Mouse (Mus musculus) intestine, embryonic 15.5 days (tissue): ENCODE data around the gene Atxn1l. TPM values are rescaled to one million over a fixed set of nuclear protein-coding genes. Genes with fewer than 3 reads are reported as not detected.

Experiments used
- ATAC-seq: fragments of 200-750 bp; cut with Nextera tagmentation; 2 replicates; pipeline ENCODE4 v1.8.0; 2017; ENCODE audit warnings: moderate TSS enrichment, moderate library complexity
- H3K27ac ChIP-seq: fragments of 300-500 bp; sonication (generic); 2 replicates; pipeline ENCODE4 v1.5.1; 2015; ENCODE audit warnings: mild to moderate bottlenecking, inconsistent platforms
- H3K27me3 ChIP-seq: fragments of 300-500 bp; sonication (generic); replicated peaks from 2 replicates; pipeline ENCODE4 v1.6.1; 2015; ENCODE audit warnings: inconsistent platforms
- H3K36me3 ChIP-seq: fragments of 300-500 bp; sonication (generic); 2 replicates; pipeline ENCODE4 v1.6.1; 2015; ENCODE audit warnings: inconsistent platforms
- H3K4me1 ChIP-seq: fragments of 300-500 bp; sonication (generic); replicated peaks from 2 replicates; pipeline ENCODE4 v1.6.1; 2015; ENCODE audit warnings: inconsistent platforms
- H3K4me2 ChIP-seq: fragments of 300-500 bp; sonication (generic); replicated peaks from 2 replicates; pipeline ENCODE4 v1.6.1; 2015; ENCODE audit warnings: mild to moderate bottlenecking, inconsistent platforms
- H3K4me3 ChIP-seq: fragments of 300-500 bp; sonication (generic); replicated peaks from 2 replicates; pipeline ENCODE4 v1.5.1; 2015; ENCODE audit warnings: inconsistent platforms
- H3K9ac ChIP-seq: fragments of 300-500 bp; sonication (generic); 2 replicates; pipeline ENCODE4 v1.6.1; 2015; ENCODE audit warnings: inconsistent platforms
- H3K9me3 ChIP-seq: fragments of 300-500 bp; sonication (generic); 2 replicates; pipeline ENCODE4 v1.6.1; 2016; ENCODE audit warnings: inconsistent platforms
- WGBS: fragments of 180-500 bp; shearing (Covaris S2); methylation state at CpG from one replicate; pipeline ENCODE4 v1.1.7; 2015; 5-methylcytosine and 5-hydroxymethylcytosine counted together
- polyA plus RNA-seq: library from polyadenylated mRNA; unstranded; fragments of >200 nt; fragmentation: Nextera tagmentation; extraction: Ambion mirVana; gene quantifications from 2 replicates; pipeline ENCODE4 v1.2.1, GENCODE M21; 2015

Gene Atxn1l
- 5.4 and 5.7 TPM in 2 replicates for polyA plus RNA-seq

GRCm38 (mm10) chr8:109737237-109738048, at the start of gene Atxn1l:
Gene Atxn1l (minus strand): TSS chr8:109737739.
- H3K27me3 ChIP-seq = no peaks in the 10 kb centered on the region
- H3K4me1 ChIP-seq = peaks cover 6% of the 10 kb centered on the region; the same call in 1 of the 2 replicates
- peak; percentile 92 for ATAC-seq
- H3K9ac ChIP-seq = peak within 1 kb of the TSS; percentile 98
- peak within 1 kb of the TSS; percentile 88 for H3K4me2 ChIP-seq
- under 1% methylated on average over 59 of the region's 59 CpGs for WGBS
- H3K27ac ChIP-seq = peak within 1 kb of the TSS; percentile 75
- peak within 1 kb of the TSS; percentile 98 for H3K4me3 ChIP-seq
- no peaks in the 10 kb centered on the region for H3K9me3 ChIP-seq
- H3K36me3 ChIP-seq = peaks cover 18% of the 10 kb centered on the region; the same call in 1 of the 2 replicates

DNA sequence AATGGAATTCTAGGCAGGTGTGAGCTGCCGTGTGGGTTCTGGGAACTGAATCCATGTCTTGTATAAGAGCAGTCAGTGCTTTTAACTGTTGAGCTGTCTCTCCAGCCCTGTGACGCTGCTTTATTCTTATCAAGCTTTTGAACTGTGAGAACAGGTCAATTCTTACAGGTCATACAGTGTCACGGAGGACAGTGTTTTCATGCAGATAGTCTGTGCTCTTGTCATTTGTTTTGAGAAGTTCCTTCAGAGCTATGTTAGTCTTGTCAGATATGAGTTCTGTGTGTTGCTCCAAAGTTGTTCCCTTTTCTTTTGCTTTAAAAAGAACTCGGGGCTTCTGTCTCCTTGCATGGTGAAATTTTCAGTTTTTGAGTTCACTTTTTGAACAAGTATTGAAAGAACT, 43.0 kb upstream of the Atxn1l start:
- no peak overlapping the region for H3K9ac ChIP-seq
- H3K9me3 ChIP-seq = no peaks in the 10 kb centered on the region
- H3K27me3 ChIP-seq = no peaks in the 10 kb centered on the region
- peak overlapping the region; percentile 76 for H3K4me2 ChIP-seq
- no peak overlapping the region for H3K4me3 ChIP-seq
- peaks cover 9% of the 10 kb centered on the region; the same call in 1 of the 2 replicates for H3K4me1 ChIP-seq
- 58% methylated on average over 4 of the region's 4 CpGs for WGBS
- no peaks in the 10 kb centered on the region for H3K36me3 ChIP-seq
- no peak overlapping the region for H3K27ac ChIP-seq
- no peak for ATAC-seq

DNA sequence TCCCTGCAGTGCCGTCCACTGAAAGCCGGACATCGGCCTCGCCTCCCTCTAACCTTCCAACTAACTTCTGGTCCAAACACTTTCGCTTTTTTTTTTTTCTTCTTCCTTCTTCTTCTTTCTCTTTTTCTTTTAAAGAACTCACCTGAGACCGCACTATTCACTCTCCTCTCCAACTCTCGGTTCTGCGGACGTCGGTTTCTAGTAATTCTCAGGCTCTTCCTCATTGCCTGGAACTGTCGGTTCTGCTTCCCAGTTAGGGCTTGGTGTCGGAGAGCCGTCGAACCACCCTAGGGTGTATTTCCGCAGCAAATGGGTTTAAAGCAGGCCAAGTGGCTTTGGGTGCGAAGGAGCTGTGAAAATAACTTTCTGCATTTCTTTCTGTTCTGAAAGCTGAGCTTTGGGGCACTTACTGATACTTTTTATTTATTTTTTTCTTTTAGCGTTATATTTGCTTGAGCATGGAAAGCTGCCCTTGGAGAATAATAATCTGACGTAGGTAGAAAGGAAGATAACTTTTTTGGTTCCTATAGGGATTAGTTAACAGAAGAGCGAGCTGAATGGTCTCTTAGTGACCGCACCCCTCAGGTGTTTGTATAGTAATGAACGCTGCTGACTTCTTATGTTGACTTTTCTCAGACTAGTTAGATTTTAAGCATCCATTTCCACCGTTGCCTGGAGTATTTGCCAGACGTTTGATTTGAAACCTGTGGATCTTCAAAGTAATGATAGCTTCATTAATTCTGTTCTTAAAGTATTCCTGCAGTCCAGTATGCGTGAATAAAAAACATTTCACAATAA, 42.1 kb upstream of the Atxn1l start:
- Histone ChIP-seq H3K27ac (peak overlapping the region; percentile 98), H3K4me2 (peak overlapping the region; percentile 76), H3K9me3 (no peaks in the 10 kb centered on the region), H3K4me3 (peak overlapping the region; percentile 93), H3K4me1 (peaks cover 9% of the 10 kb centered on the region; the same call in 1 of the 2 replicates), H3K27me3 (no peaks in the 10 kb centered on the region), H3K36me3 (no peaks in the 10 kb centered on the region), H3K9ac (peak overlapping the region; percentile 77)
- WGBS = 13% methylated on average over 24 of the region's 24 CpGs
- ATAC-seq = no peak

- WGBS = 0% methylated on average over 32 of the region's 32 CpGs
- no peaks in the 10 kb centered on the region for H3K9me3 ChIP-seq
- H3K27ac ChIP-seq = peak overlapping the region; percentile 98
- peak overlapping the region; percentile 93 for H3K4me3 ChIP-seq
- no peaks in the 10 kb centered on the region for H3K36me3 ChIP-seq
- ATAC-seq = peak; percentile 68
- peak overlapping the region; percentile 77 for H3K9ac ChIP-seq
- H3K27me3 ChIP-seq = no peaks in the 10 kb centered on the region
- H3K4me1 ChIP-seq = peaks cover 9% of the 10 kb centered on the region; the same call in 1 of the 2 replicates
- peak overlapping the region; percentile 76 for H3K4me2 ChIP-seq
Observed at GRCm38 (mm10) chr8:109778993-109779421, 41.5 kb upstream of the Atxn1l start.

DNA sequence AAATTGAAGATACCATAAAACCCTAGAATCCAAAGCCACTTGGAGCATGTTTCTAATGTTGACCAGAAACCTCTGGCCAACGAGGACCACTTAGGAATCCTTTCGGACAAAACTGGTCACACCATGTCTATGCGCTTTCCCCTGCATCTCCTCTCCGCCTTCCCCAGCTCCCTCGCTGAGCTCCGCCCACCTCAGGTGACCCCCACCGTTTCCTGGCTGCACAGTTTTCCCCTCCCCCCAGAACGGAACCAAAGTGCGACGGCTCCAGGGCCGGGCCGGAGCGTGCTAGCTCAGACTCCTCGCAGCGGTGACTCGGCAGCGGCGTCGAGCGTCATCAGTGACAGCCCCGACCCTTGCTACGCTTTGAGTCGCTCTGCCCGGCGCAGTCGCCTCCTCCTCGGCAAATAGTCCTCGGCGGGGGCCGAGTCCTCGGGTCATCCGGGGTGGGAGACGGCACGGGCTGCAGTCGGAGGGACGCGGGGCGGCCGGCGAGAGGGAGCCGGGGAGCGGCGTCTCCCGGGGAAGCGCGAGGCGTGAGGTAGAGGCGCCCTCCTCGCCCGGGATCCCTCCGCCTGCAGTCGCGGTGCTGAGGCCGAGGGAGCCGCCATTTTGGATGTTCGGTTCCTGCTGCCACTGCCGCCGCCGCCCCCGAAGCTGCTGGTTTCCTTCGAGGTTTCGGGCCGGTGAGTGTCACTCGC, 40.9 kb upstream of the Atxn1l start, which contains the start of gene Ap1g1:
Gene Ap1g1, plus strand, starts transcription at position 275 of the 698 bp plus-strand sequence.
- H3K4me2 ChIP-seq = peak within 1 kb of the TSS; percentile 76
- under 1% methylated on average over 64 of the region's 64 CpGs for WGBS
- H3K36me3 ChIP-seq = no peaks in the 10 kb centered on the region
- H3K27ac ChIP-seq = peak within 1 kb of the TSS; percentile 98
- peak within 1 kb of the TSS; percentile 93 for H3K4me3 ChIP-seq
- H3K4me1 ChIP-seq = peaks cover 9% of the 10 kb centered on the region; the same call in 1 of the 2 replicates
- peak within 1 kb of the TSS; percentile 77 for H3K9ac ChIP-seq
- H3K27me3 ChIP-seq = no peaks in the 10 kb centered on the region
- ATAC-seq = peak; percentile 99
- H3K9me3 ChIP-seq = no peaks in the 10 kb centered on the region

DNA sequence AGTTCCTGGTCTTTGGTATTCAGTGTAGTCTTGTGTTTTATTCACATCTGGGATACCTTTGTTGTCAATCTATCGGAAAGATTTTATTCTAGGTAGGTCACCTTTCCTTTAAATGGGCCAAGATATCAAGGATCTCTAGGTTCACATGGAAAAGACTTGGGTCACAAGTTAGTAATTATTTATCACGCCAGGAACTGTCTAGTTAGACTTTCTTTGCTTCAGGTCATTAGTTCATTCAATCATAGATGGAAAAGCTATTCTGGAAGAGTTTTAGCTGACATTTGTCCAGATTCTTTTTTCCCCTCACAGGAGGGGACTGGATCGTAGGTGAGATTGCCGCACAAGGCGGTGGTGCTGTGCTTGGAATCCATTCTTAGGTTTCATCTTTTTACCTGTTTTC, 40.3 kb upstream of the Atxn1l start:
- peak overlapping the region; percentile 77; the same call in 1 of the 2 replicates for H3K9ac ChIP-seq

DNA sequence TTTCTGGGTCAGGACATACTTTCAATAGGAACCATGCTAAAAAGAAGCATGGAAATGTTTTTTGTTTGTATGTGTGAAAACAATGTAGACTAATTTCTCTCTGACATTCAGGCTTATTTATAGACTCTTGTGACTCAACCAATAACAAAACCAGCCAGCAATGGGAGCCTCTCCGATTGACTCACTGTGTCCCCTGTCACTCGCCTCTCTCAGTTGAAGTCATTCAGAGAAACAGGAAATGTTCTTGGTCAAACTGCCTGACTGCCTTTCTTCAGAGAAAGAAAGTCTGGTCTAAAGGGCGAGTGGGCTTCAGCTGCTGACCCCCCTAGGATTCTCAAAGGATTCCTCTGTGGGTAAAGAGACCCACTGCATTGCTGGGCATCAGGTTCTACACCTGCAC, 35.6 kb upstream of the Atxn1l start:
- no peak overlapping the region for H3K27ac ChIP-seq
- 39% methylated on average over 3 of the region's 3 CpGs for WGBS
- no peaks in the 10 kb centered on the region for H3K27me3 ChIP-seq
- H3K9ac ChIP-seq = no peak overlapping the region
- H3K36me3 ChIP-seq = no peaks in the 10 kb centered on the region
- no peaks in the 10 kb centered on the region for H3K9me3 ChIP-seq
- H3K4me2 ChIP-seq = no peak overlapping the region
- H3K4me3 ChIP-seq = no peak overlapping the region
- no peak for ATAC-seq
- H3K4me1 ChIP-seq = no peaks in the 10 kb centered on the region

More for the DNA sequence above, 40.3 kb upstream of the Atxn1l start:
- 0 out of 2 replicates have a peak, but pooled peaks have one; percentile 11 for ATAC-seq
- H3K4me3 ChIP-seq = peak overlapping the region; percentile 93
- H3K27ac ChIP-seq = no peak overlapping the region
- peak overlapping the region; percentile 52 for H3K4me2 ChIP-seq
- 25% methylated on average over 5 of the region's 5 CpGs for WGBS
- peaks cover 9% of the 10 kb centered on the region; the same call in 1 of the 2 replicates for H3K4me1 ChIP-seq
- no peaks in the 10 kb centered on the region for H3K27me3 ChIP-seq
- no peaks in the 10 kb centered on the region for H3K36me3 ChIP-seq
- H3K9me3 ChIP-seq = no peaks in the 10 kb centered on the region

DNA sequence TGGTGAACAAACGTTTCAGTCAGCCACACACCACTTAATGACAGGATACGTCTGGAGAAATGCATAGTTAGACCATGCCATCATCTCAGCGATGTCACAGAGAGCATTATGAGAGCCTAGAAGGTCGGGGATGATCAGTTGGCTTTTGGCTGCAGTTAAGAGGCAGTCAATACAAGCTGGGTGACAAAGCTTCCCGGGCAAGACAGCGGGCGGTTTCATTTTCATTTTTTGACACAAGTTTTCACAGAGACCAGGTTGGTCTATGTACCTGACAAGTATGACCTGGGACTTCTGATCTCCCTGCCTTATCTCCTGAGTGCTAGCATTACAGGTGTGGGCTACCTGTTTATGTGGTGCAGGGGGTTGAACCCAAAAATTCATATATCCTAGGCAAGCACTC, 28.5 kb upstream of the Atxn1l start:
- Histone ChIP-seq H3K4me3 (no peak overlapping the region), H3K4me1 (no peaks in the 10 kb centered on the region), H3K4me2 (no peak overlapping the region), H3K9ac (no peak overlapping the region), H3K27ac (no peak overlapping the region), H3K36me3 (no peaks in the 10 kb centered on the region), H3K27me3 (no peaks in the 10 kb centered on the region), H3K9me3 (no peaks in the 10 kb centered on the region)
- WGBS = 67% methylated on average over 7 of the region's 7 CpGs
- ATAC-seq = no peak

- Histone ChIP-seq H3K4me3 (no peak overlapping the region), H3K9ac (no peak overlapping the region), H3K4me2 (no peak overlapping the region), H3K27me3 (no peaks in the 10 kb centered on the region), H3K9me3 (no peaks in the 10 kb centered on the region), H3K4me1 (no peaks in the 10 kb centered on the region), H3K36me3 (no peaks in the 10 kb centered on the region), H3K27ac (no peak overlapping the region)
- ATAC-seq = no peak
- 79% methylated on average over 6 of the region's 6 CpGs for whole genome bisulfite sequencing
Observed at GRCm38 (mm10) chr8:109764031-109764430, 26.5 kb upstream of the Atxn1l start.

- Histone ChIP-seq H3K36me3 (no peaks in the 10 kb centered on the region), H3K27ac (no peak overlapping the region), H3K4me3 (no peak overlapping the region), H3K9ac (no peak overlapping the region), H3K4me2 (no peak overlapping the region), H3K27me3 (no peaks in the 10 kb centered on the region), H3K9me3 (no peaks in the 10 kb centered on the region), H3K4me1 (no peaks in the 10 kb centered on the region)
- ATAC-seq = no peak
- 52% methylated on average over 1 of the region's 1 CpGs for WGBS
Observed at GRCm38 (mm10) chr8:109760221-109760620, 22.7 kb upstream of the Atxn1l start.

- Histone ChIP-seq H3K9me3 (no peaks in the 10 kb centered on the region), H3K27ac (no peak overlapping the region), H3K4me2 (no peak overlapping the region), H3K4me3 (no peak overlapping the region), H3K4me1 (no peaks in the 10 kb centered on the region), H3K36me3 (no peaks in the 10 kb centered on the region), H3K9ac (no peak overlapping the region), H3K27me3 (no peaks in the 10 kb centered on the region)
- no peak for ATAC-seq
- WGBS = 84% methylated on average over 7 of the region's 7 CpGs
Observed at GRCm38 (mm10) chr8:109759426-109759825, 21.9 kb upstream of the Atxn1l start.
